Mouse (Mus musculus) forebrain, embryonic 11.5 days (tissue): ENCODE data around the gene Ccdc92b. TPM values are rescaled to one million over a fixed set of nuclear protein-coding genes. Genes with fewer than 3 reads are reported as not detected.
A peak's percentile ranks its signal among the peaks of the same experiment; 100 is the strongest.

ENCODE experiments used
- ATAC-seq: fragments of 200-750 bp; cut with Nextera tagmentation; replicated peaks from 2 replicates; pipeline ENCODE4 v1.8.0; 2017; ENCODE audit warnings: moderate TSS enrichment; ENCODE audit not compliant: low FRiP score
- DNase-seq: peaks from one replicate; pipeline ENCODE4 v3.0.0-alpha.2; 2017; ENCODE audit warnings: low spot score
- H3K27ac ChIP-seq: fragments of 300-500 bp; sonication (generic); 2 replicates; pipeline ENCODE4 v1.5.1; 2014; ENCODE audit warnings: low read depth, low read length
- H3K27me3 ChIP-seq: fragments of 300-500 bp; sonication (generic); 2 replicates; pipeline ENCODE4 v1.6.1; 2014; ENCODE audit warnings: mild to moderate bottlenecking, low read length, mixed read lengths; ENCODE audit not compliant: control insufficient read depth, insufficient read depth
- H3K36me3 ChIP-seq: fragments of 300-500 bp; sonication (generic); 2 replicates; pipeline ENCODE4 v1.6.1; 2014; ENCODE audit warnings: mild to moderate bottlenecking, low read length, moderate library complexity, mixed read lengths; ENCODE audit not compliant: control insufficient read depth, insufficient read depth
- H3K4me1 ChIP-seq: fragments of 300-500 bp; sonication (generic); replicated peaks from 2 replicates; pipeline ENCODE4 v1.6.1; 2014; ENCODE audit warnings: low read length, mixed read lengths; ENCODE audit not compliant: control insufficient read depth, insufficient read depth
- H3K4me2 ChIP-seq: fragments of 300-500 bp; sonication (generic); 2 replicates; pipeline ENCODE4 v1.6.1; 2014; ENCODE audit warnings: low read depth, mild to moderate bottlenecking, low read length, moderate library complexity, mixed read lengths; ENCODE audit not compliant: severe bottlenecking
- H3K4me3 ChIP-seq: fragments of 300-500 bp; sonication (generic); 2 replicates; pipeline ENCODE4 v1.5.1; 2014; ENCODE audit warnings: low read depth, low read length
- H3K9ac ChIP-seq: fragments of 300-500 bp; sonication (generic); 2 replicates; pipeline ENCODE4 v1.6.1; 2014; ENCODE audit warnings: low read length
- H3K9me3 ChIP-seq: fragments of 300-500 bp; sonication (generic); 2 replicates; pipeline ENCODE4 v1.6.1; 2016; ENCODE audit warnings: low read length, mixed read lengths; ENCODE audit not compliant: control insufficient read depth
- WGBS: fragments of 180-500 bp; shearing (Covaris S2); extraction: QIAGEN DNeasy Blood & Tissue Kit; methylation state at CpG from one replicate; pipeline ENCODE4 v1.1.7; 2014; 5-methylcytosine and 5-hydroxymethylcytosine counted together
- polyA plus RNA-seq: library from polyadenylated mRNA; unstranded; fragments of >200 nt; fragmentation: Nextera tagmentation; extraction: Ambion mirVana; gene quantifications from 2 replicates; pipeline ENCODE4 v1.2.1, GENCODE M21; 2014

Ccdc92b gene
- polyA plus RNA-seq, 1 experiment from 2014 or later = 2.0 TPM

DNA sequence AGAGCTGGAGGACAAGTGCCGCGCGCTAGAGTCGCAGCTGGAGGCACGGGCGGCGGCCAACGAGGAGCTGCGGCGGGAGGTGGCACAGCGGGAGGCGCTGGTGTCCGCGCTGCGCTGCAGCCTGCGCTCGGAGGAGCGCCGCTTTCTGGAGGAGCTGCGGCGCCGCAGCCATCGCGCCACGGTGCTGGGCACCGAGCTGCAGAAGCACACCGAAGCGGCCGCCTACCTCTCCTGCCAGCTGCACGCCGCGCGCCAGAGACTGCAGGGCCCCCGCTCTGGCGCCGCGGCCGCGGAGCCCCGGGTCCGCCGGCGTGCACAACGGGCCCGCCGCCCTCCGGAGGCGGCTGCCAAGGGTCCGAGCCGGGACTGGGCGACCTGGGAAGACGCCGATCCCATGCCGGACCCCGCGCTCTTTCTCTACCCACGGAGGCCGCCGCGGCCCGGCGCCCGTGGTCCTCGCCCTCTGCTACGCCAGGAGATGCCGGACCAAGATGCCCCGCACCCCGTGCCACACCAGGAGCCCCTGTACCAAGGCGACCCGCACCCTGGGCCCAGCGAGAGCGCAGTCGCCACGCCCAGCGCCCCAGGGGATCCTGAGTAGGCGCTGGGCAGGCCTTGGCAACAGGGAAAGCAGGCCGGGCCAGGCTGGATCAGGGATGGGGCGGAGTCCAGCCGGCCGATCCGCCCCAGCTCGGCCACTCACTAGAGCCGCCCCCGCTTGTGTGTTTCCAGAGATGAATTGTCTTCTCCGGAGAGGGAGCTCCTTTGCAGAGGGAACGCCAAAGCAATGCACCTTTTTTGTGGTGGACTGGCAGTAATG is 18.8 kb downstream of the Ccdc92b start:
- peak; percentile 85 for DNase-seq
- Histone ChIP-seq H3K4me2 (peak overlapping the region; percentile 97), H3K9ac (peak overlapping the region; percentile 87), H3K36me3 (no peaks in the 10 kb centered on the region), H3K4me1 (peaks cover 4% of the 10 kb centered on the region; the same call in 1 of the 2 replicates), H3K9me3 (no peaks in the 10 kb centered on the region), H3K27me3 (0 out of 2 replicates have a peak, but pooled peaks cover 2% of the 10 kb centered on the region), H3K4me3 (peak overlapping the region; percentile 62), H3K27ac (peak overlapping the region; percentile 57)
- peak; percentile 87 for ATAC-seq
- under 1% methylated on average over 84 of the region's 86 CpGs for WGBS

DNA sequence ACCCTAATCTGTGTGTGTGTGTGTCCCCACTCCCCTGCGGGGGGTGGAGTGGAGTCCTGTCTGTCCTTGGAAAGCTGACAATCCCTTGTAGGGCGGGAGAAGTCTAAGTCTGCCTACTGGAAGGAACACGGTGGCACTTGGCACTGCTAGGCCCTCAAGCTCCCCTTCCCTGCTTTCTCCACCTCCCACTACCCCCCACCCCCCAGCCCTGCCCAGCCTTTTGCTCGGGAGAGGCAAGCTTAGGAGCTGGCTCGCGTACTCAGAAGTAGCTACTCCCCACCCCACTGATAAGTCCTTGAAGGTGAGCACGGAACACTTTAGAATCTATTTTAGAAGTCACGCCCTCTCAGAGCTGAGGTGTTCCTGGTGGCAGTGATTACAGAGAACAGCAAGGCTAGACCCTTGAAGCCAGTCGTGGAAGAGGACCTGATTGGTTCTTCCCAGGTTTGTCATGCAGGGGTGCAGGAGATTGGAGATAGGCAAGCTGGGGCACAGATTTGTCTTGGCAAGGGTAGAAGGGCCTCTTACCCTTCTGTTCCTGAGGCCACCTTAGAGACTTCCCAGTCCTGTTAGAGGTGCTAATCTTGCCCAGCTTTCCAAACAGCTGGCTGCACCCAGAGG is 19.5 kb downstream of the Ccdc92b start:
- 7% methylated on average over 9 of the region's 9 CpGs for WGBS
- Histone ChIP-seq H3K27me3 (0 out of 2 replicates have a peak, but pooled peaks cover 2% of the 10 kb centered on the region), H3K4me1 (peaks cover 4% of the 10 kb centered on the region; the same call in 1 of the 2 replicates), H3K9me3 (no peaks in the 10 kb centered on the region), H3K27ac (no peak overlapping the region; the same call in 1 of the 2 replicates), H3K36me3 (no peaks in the 10 kb centered on the region), H3K4me3 (peak overlapping the region; percentile 62), H3K9ac (peak overlapping the region; percentile 87), H3K4me2 (peak overlapping the region; percentile 97)
- DNase-seq (no peak), ATAC-seq (peak; percentile 37)

DNA sequence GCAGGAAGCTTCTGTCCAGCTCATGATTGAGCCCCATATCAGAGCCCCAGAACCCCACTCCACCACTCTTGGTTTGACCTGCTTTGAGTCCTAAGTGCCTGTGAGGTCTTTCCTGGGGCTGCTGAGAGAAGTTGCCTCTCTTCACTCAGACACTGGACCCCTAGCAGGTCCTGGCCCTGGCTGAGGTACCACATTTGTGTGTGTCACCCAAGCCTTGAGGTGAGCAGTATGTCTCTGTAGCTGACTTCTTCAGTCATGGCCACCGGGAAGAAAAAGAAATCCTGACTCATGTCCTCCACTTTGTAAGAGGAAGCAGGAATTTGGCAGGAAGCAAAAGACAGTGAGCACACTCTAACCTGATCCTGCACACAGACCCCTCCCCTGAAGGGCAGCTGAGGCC is 20.2 kb downstream of the Ccdc92b start:
- 0 out of 2 replicates have a peak, but pooled peaks cover 2% of the 10 kb centered on the region for H3K27me3 ChIP-seq
- no peak for ATAC-seq
- no peak overlapping the region for H3K9ac ChIP-seq
- no peaks in the 10 kb centered on the region for H3K36me3 ChIP-seq
- no peak for DNase-seq
- no peak overlapping the region for H3K4me2 ChIP-seq
- H3K4me1 ChIP-seq = peaks cover 4% of the 10 kb centered on the region; the same call in 1 of the 2 replicates
- no peaks in the 10 kb centered on the region for H3K9me3 ChIP-seq
- H3K27ac ChIP-seq = no peak overlapping the region
- H3K4me3 ChIP-seq = no peak overlapping the region
- 67% methylated on average over 1 of the region's 1 CpGs for WGBS

DNA sequence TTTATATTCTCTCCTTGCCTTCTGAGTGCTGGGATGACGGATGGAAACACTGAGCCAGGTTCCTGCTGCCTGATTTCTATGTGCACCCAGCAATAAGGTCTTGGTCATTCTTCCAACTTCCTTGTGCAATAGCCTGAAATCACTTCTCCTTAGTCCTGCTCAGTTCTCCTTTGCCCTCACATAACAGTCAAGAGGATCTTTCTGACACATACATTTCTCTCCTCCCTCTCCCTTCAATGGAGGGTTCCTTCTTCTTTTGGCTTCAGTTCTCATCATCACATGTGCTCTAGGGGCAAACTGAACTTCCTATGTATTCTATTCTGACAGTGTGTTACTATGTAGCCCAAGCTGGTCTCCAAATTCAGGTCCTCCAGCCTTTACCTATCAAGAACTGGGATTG is 28.6 kb downstream of the Ccdc92b start:
- Histone ChIP-seq H3K9me3 (no peaks in the 10 kb centered on the region), H3K4me2 (no peak overlapping the region), H3K36me3 (no peaks in the 10 kb centered on the region), H3K27me3 (no peaks in the 10 kb centered on the region), H3K9ac (no peak overlapping the region), H3K27ac (no peak overlapping the region), H3K4me3 (no peak overlapping the region), H3K4me1 (peaks cover 11% of the 10 kb centered on the region; the same call in 1 of the 2 replicates)
- DNase-seq (no peak), ATAC-seq (no peak)
- WGBS = 79% methylated on average over 1 of the region's 1 CpGs

DNA sequence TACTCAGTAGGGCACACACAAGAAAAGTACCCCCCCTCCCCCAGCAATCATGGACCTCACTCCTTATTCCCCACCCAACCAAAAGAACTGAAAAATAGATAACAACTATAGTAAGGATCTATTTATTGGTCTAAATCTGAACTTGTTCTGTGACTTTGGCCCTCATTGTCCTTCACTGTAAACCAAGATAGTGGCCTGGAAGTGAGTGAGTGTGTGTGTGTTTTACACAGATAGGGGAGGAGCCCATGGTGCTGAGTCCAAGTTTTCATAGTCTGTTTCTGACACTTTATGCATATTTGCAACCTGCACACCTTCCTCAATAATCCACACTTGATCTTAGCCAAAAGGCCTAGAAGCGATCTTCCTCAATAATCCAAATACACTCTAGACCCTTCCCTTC is 29.3 kb downstream of the Ccdc92b start:
- peaks cover 11% of the 10 kb centered on the region; the same call in 1 of the 2 replicates for H3K4me1 ChIP-seq
- 0% methylated on average over 1 of the region's 1 CpGs for WGBS
- ATAC-seq = peak; percentile 23; the same call in 1 of the 2 replicates
- H3K9me3 ChIP-seq = no peaks in the 10 kb centered on the region
- peak overlapping the region; percentile 8 for H3K27ac ChIP-seq
- H3K27me3 ChIP-seq = no peaks in the 10 kb centered on the region
- H3K4me3 ChIP-seq = peak overlapping the region; percentile 95
- H3K36me3 ChIP-seq = no peaks in the 10 kb centered on the region
- no peak for DNase-seq
- peak overlapping the region; percentile 94 for H3K4me2 ChIP-seq
- H3K9ac ChIP-seq = peak overlapping the region; percentile 79

DNA sequence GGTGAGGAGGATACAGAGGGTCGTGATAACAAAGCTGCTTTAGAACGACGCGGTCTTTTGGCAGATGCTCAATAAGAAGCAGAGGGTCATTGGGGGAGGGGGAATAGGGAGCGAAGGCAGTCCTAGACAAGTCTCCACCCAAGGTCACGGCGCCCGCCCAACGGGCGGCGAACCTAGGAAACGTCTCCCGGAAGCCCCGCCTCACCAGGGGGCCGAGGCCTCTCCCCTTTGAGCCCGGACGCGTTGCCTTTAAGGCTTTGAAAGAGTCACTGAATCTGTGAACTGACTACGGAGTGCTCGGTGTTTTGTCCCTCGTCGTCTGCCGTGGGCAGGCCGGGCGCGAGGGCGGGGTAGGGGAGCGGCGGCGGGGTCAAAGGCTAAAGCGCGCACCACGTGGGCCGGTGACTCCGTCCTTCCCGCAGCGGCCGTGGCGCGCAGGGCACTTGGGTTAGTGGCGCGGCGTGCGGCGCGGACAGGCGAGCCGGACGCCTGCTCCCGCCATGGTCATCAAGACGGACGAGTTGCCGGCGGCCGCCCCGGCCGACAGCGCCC is 29.8 kb downstream of the Ccdc92b start, which contains the start of gene Cluh:
Gene Cluh, plus strand, starts transcription at position 401 of the 552 bp plus-strand sequence.
- Histone ChIP-seq H3K4me3 (peak within 1 kb of the TSS; percentile 95), H3K36me3 (no peaks in the 10 kb centered on the region), H3K4me2 (peak within 1 kb of the TSS; percentile 94), H3K9me3 (no peaks in the 10 kb centered on the region), H3K27me3 (no peaks in the 10 kb centered on the region), H3K4me1 (peaks cover 11% of the 10 kb centered on the region; the same call in 1 of the 2 replicates), H3K27ac (peak within 1 kb of the TSS; percentile 8), H3K9ac (peak within 1 kb of the TSS; percentile 79)
- WGBS = under 1% methylated on average over 58 of the region's 58 CpGs
- ATAC-seq (peak; percentile 90), DNase-seq (peak; percentile 94)

DNA sequence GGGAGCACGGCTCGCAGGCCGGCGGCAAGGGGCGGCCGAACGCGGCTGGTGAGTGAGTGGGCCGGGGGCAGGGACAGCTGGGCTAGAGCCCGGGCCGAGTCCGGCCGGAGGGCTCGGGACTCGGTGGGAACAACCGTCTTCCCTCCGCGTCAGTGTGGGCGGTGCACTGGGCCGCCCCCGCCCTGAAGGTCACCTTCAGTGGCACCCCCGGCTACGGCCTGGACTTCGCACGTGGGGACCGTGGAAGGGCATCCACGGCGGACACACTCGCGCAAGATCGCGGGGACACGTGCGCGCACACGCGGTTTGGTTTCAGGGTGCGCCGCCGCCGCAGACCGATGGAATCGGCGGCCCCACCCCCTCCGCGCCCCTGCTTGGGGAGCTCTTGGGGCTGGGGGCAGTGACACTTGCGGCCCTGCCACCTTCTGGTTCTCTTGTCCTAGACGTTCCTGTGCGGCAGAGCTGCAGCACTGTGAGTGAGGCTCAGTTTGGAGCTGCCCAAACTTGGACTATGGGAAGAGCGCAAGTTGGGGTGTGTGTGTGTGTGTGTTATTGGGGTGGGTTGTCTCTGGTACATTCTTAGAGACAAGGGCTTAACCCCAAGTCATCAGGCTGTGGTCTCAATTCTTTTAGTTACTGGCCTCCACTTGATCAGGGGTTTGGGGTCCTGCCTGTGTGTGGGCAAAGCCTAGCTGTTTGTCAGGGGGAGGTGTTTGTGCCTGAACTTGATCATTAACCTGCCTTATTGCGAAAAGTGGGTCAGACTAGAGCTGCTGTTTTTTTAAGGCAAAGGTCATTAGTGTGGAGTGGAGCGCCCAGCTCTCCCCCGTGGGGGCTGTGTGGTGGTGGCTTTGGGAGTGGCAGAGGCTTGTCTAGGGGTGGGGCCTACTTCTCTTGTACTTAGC is 30.5 kb downstream of the Ccdc92b start:
- WGBS = 2% methylated on average over 53 of the region's 53 CpGs
- H3K4me1 ChIP-seq = peaks cover 11% of the 10 kb centered on the region; the same call in 1 of the 2 replicates

More for the DNA sequence above, 30.5 kb downstream of the Ccdc92b start:
- DNase-seq (peak; percentile 64), ATAC-seq (peak; percentile 61)
- H3K36me3 ChIP-seq = no peaks in the 10 kb centered on the region
- H3K4me2 ChIP-seq = peak overlapping the region; percentile 94
- peak overlapping the region; percentile 79 for H3K9ac ChIP-seq
- H3K4me3 ChIP-seq = peak overlapping the region; percentile 95
- H3K9me3 ChIP-seq = no peaks in the 10 kb centered on the region
- H3K27me3 ChIP-seq = no peaks in the 10 kb centered on the region
- peak overlapping the region; percentile 7; the same call in 1 of the 2 replicates for H3K27ac ChIP-seq
